Mouse (Mus musculus) hematopoietic stem cell, adult 5-6 weeks (primary cell): ENCODE data around the gene Wwtr1. TPM values are rescaled to one million over a fixed set of nuclear protein-coding genes. Genes with fewer than 3 reads are reported as not detected.

Experiments used
- ATAC-seq, 2 experiments: fragments of 125-278 bp in 1 of 2; replicated peaks in 1 of 2; 2 replicates each; pipeline ENCODE4 v1.8.0; 2016 to 2017; ENCODE audit warnings: inconsistent platforms in 2 of 2, mild to moderate bottlenecking in 2 of 2, moderate number of reproducible peaks in 2 of 2, low read depth in 1 of 2, moderate TSS enrichment in 1 of 2; ENCODE audit not compliant: low FRiP score in 2 of 2, poor library complexity in 2 of 2, severe bottlenecking in 2 of 2, insufficient read depth in 1 of 2, low TSS enrichment in 1 of 2
- total RNA-seq: library from RNA; stranded (forward); fragments of 172-1452, 232-1000 nt; gene quantifications from 2 replicates; pipeline ENCODE4 v1.2.3, GENCODE M21; 2017

Gene Wwtr1
- total RNA-seq, 1 experiment from 2014 or later, result 0.99 TPM

GRCm38 (mm10) chr3:57429486-57429885, 146.2 kb downstream of the Wwtr1 start:
- ATAC-seq, result no peak

GRCm38 (mm10) chr3:57428682-57429464, 146.8 kb downstream of the Wwtr1 start:
- ATAC-seq, result no peak

GRCm38 (mm10) chr3:57426351-57426750, 149.4 kb downstream of the Wwtr1 start:
- ATAC-seq, result no peak

GRCm38 (mm10) chr3:57425089-57425730, 150.5 kb downstream of the Wwtr1 start, which contains the start of gene Tm4sf4:
TSS of gene Tm4sf4 (plus strand) at chr3:57425314.
- ATAC-seq, result no peak

GRCm38 (mm10) chr3:57420660-57421059, 155.1 kb downstream of the Wwtr1 start:
- ATAC-seq, result no peak

- ATAC-seq, result no peak
Observed at GRCm38 (mm10) chr3:57420233-57420632, 155.5 kb downstream of the Wwtr1 start.

- ATAC-seq, result no peak
Observed at GRCm38 (mm10) chr3:57411535-57411934, 164.2 kb downstream of the Wwtr1 start.

Other genes starting within 250 kb of the Wwtr1 start
- gene Tm4sf4, start 150.6 kb downstream of the Wwtr1 start, total RNA-seq, result not detected in 2 replicates
- gene Commd2, start 75.8 kb upstream of the Wwtr1 start, total RNA-seq, result 11.7 and 22.3 TPM in 2 replicates
- not detected in 2 replicates for gene Ankub1, start 116.9 kb upstream of the Wwtr1 start, total RNA-seq
- 75.7 and 96.2 TPM in 2 replicates for gene Rnf13, start 160.2 kb upstream of the Wwtr1 start, total RNA-seq